Mouse (Mus musculus): ENCODE data around the gene Entpd5. TPM values are rescaled to one million over a fixed set of nuclear protein-coding genes. Genes with fewer than 3 reads are reported as not detected.

Gene Entpd5
- polyA plus RNA-seq, 1 experiment from 2014 or later: 11.9 TPM

GRCm38 (mm10) chr12:84404541-84404940, 4.3 kb downstream of the Entpd5 start:
- DNase-seq (ENCODE audit: low spot score): no peak
- H3K4me1 ChIP-seq (replicated peaks; ENCODE audit: control insufficient read depth, insufficient read depth, low read length): 0 out of 2 replicates have a peak, but pooled peaks cover 4% of the 10 kb centered on the region
- WGBS: 68% methylated on average over 6 of the region's 6 CpGs
- H3K27ac ChIP-seq (ENCODE audit: low read depth, low read length): no peak overlapping the region
- H3K9ac ChIP-seq (ENCODE audit: low read length): no peak overlapping the region
- no peaks in the 10 kb centered on the region for H3K27me3 ChIP-seq (ENCODE audit: control insufficient read depth, insufficient read depth, low read length)
- H3K9me3 ChIP-seq (ENCODE audit: control insufficient read depth, low read length): no peaks in the 10 kb centered on the region; the same call in 1 of the 2 replicates
- H3K4me3 ChIP-seq (ENCODE audit: low read depth, low read length): no peak overlapping the region
- H3K4me2 ChIP-seq (ENCODE audit: low read depth, low read length, severe bottlenecking): no peak overlapping the region
- no peaks in the 10 kb centered on the region for H3K36me3 ChIP-seq (ENCODE audit: control insufficient read depth, insufficient read depth, low read length)
- no peak for ATAC-seq (replicated peaks; ENCODE audit: low FRiP score)

DNA sequence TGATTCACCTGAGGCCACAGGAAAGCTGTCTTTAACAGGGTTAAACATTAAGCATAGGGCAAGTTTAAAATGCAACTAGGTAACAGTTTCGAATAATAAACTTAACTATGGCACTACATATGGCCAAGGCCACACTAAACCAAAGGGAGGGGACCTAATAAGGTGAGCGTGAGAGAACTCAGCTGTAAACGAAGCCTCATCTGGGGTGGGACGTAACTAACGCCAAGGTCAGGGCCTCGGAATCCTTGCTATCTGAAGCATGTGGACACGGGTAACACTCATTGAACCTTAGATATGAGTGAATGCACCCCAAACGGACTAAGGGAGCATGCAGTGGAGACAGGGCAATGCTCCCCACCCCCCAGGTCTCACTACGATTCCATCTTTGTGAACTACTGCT, 5.9 kb downstream of the Entpd5 start:
- no peak overlapping the region for H3K27ac ChIP-seq (ENCODE audit: low read depth, low read length)
- H3K4me2 ChIP-seq (ENCODE audit: low read depth, low read length, severe bottlenecking): no peak overlapping the region
- H3K9me3 ChIP-seq (ENCODE audit: control insufficient read depth, low read length): no peaks in the 10 kb centered on the region; the same call in 1 of the 2 replicates
- H3K27me3 ChIP-seq (ENCODE audit: control insufficient read depth, insufficient read depth, low read length): no peaks in the 10 kb centered on the region
- H3K9ac ChIP-seq (ENCODE audit: low read length): no peak overlapping the region
- no peak overlapping the region for H3K4me3 ChIP-seq (ENCODE audit: low read depth, low read length)
- H3K4me1 ChIP-seq (replicated peaks; ENCODE audit: control insufficient read depth, insufficient read depth, low read length): 0 out of 2 replicates have a peak, but pooled peaks cover 2% of the 10 kb centered on the region
- WGBS: 80% methylated on average over 9 of the region's 9 CpGs
- ATAC-seq (replicated peaks; ENCODE audit: low FRiP score) (no peak), DNase-seq (ENCODE audit: low spot score) (no peak)
- H3K36me3 ChIP-seq (ENCODE audit: control insufficient read depth, insufficient read depth, low read length): no peaks in the 10 kb centered on the region

DNA sequence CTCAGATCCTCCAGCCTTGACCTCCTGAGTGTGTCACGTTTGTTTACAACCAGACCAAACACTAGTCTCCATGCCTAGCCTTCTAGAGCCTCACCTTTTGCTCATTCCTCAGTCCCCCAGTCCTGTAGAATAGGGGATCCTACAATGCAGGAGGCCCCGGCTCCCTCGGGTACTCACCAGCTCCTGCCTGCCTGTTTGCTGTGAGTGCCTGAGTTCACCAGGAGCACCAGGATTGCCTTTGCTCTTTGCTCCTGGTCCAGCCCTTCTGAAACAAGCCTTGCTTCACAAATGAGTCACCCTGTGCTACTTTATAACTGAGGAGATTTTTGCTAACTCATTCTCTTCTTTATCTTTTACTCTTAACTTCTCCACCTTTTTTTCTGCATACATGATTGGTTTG, 8.2 kb downstream of the Entpd5 start:
- Histone ChIP-seq H3K27me3 (ENCODE audit: control insufficient read depth, insufficient read depth, low read length) (no peaks in the 10 kb centered on the region), H3K4me3 (ENCODE audit: low read depth, low read length) (no peak overlapping the region), H3K9me3 (ENCODE audit: control insufficient read depth, low read length) (no peaks in the 10 kb centered on the region), H3K36me3 (ENCODE audit: control insufficient read depth, insufficient read depth, low read length) (no peaks in the 10 kb centered on the region), H3K4me1 (replicated peaks; ENCODE audit: control insufficient read depth, insufficient read depth, low read length) (no peaks in the 10 kb centered on the region), H3K27ac (ENCODE audit: low read depth, low read length) (no peak overlapping the region), H3K4me2 (ENCODE audit: low read depth, low read length, severe bottlenecking) (no peak overlapping the region), H3K9ac (ENCODE audit: low read length) (no peak overlapping the region)
- DNase-seq (ENCODE audit: low spot score) (no peak), ATAC-seq (replicated peaks; ENCODE audit: low FRiP score) (no peak)
- WGBS: 69% methylated on average over 3 of the region's 3 CpGs

- Histone ChIP-seq H3K36me3 (ENCODE audit: control insufficient read depth, insufficient read depth, low read length) (no peaks in the 10 kb centered on the region), H3K27me3 (ENCODE audit: control insufficient read depth, insufficient read depth, low read length) (no peaks in the 10 kb centered on the region), H3K4me3 (ENCODE audit: low read depth, low read length) (no peak overlapping the region), H3K9ac (ENCODE audit: low read length) (no peak overlapping the region), H3K9me3 (ENCODE audit: control insufficient read depth, low read length) (no peaks in the 10 kb centered on the region), H3K4me1 (replicated peaks; ENCODE audit: control insufficient read depth, insufficient read depth, low read length) (no peaks in the 10 kb centered on the region), H3K4me2 (ENCODE audit: low read depth, low read length, severe bottlenecking) (no peak overlapping the region), H3K27ac (ENCODE audit: low read depth, low read length) (no peak overlapping the region)
- ATAC-seq (replicated peaks; ENCODE audit: low FRiP score) (no peak), DNase-seq (ENCODE audit: low spot score) (no peak)
- WGBS: 87% methylated on average over 3 of the region's 3 CpGs
Measured at GRCm38 (mm10) chr12:84400068-84400467, 8.8 kb downstream of the Entpd5 start.

- no peaks in the 10 kb centered on the region for H3K9me3 ChIP-seq (ENCODE audit: control insufficient read depth, low read length)
- 80% methylated on average over 9 of the region's 9 CpGs for WGBS
- H3K4me3 ChIP-seq (ENCODE audit: low read depth, low read length): no peak overlapping the region
- no peak overlapping the region for H3K4me2 ChIP-seq (ENCODE audit: low read depth, low read length, severe bottlenecking)
- H3K27ac ChIP-seq (ENCODE audit: low read depth, low read length): no peak overlapping the region
- no peaks in the 10 kb centered on the region for H3K36me3 ChIP-seq (ENCODE audit: control insufficient read depth, insufficient read depth, low read length)
- ATAC-seq (replicated peaks; ENCODE audit: low FRiP score): no peak
- H3K27me3 ChIP-seq (ENCODE audit: control insufficient read depth, insufficient read depth, low read length): no peaks in the 10 kb centered on the region
- H3K9ac ChIP-seq (ENCODE audit: low read length): no peak overlapping the region
- no peaks in the 10 kb centered on the region for H3K4me1 ChIP-seq (replicated peaks; ENCODE audit: control insufficient read depth, insufficient read depth, low read length)
- DNase-seq (ENCODE audit: low spot score): no peak
Measured at GRCm38 (mm10) chr12:84399663-84400062, 9.2 kb downstream of the Entpd5 start.

DNA sequence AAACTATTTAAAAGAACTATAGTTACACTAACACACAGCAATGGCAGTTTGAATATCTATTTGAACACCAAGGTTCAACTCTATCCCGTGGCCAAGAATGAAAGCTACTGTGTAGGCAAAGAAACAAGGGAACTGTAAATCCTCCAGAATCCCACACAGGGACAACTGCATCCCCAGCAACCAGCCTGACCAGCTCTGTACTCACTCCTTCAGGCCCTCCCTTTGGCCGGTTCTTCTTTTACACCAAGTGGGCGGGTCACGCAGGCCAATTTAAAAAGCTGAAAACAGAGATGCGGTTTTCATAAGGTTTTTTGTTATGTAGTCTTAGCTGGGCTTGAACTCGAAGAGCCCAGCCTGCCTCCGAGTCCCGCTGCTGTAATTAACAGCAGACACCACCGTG, 9.7 kb downstream of the Entpd5 start:
- no peak overlapping the region for H3K4me2 ChIP-seq (ENCODE audit: low read depth, low read length, severe bottlenecking)
- H3K27ac ChIP-seq (ENCODE audit: low read depth, low read length): no peak overlapping the region
- H3K27me3 ChIP-seq (ENCODE audit: control insufficient read depth, insufficient read depth, low read length): no peaks in the 10 kb centered on the region
- no peaks in the 10 kb centered on the region for H3K9me3 ChIP-seq (ENCODE audit: control insufficient read depth, low read length)
- DNase-seq (ENCODE audit: low spot score) (no peak), ATAC-seq (replicated peaks; ENCODE audit: low FRiP score) (no peak)
- 84% methylated on average over 9 of the region's 9 CpGs for WGBS
- H3K4me3 ChIP-seq (ENCODE audit: low read depth, low read length): no peak overlapping the region
- no peaks in the 10 kb centered on the region for H3K36me3 ChIP-seq (ENCODE audit: control insufficient read depth, insufficient read depth, low read length)
- H3K9ac ChIP-seq (ENCODE audit: low read length): no peak overlapping the region
- H3K4me1 ChIP-seq (replicated peaks; ENCODE audit: control insufficient read depth, insufficient read depth, low read length): no peaks in the 10 kb centered on the region

GRCm38 (mm10) chr12:84398629-84399028, 10.2 kb downstream of the Entpd5 start:
- no peak overlapping the region for H3K4me2 ChIP-seq (ENCODE audit: low read depth, low read length, severe bottlenecking)
- H3K36me3 ChIP-seq (ENCODE audit: control insufficient read depth, insufficient read depth, low read length): no peaks in the 10 kb centered on the region
- no peaks in the 10 kb centered on the region for H3K9me3 ChIP-seq (ENCODE audit: control insufficient read depth, low read length)
- ATAC-seq (replicated peaks; ENCODE audit: low FRiP score) (no peak), DNase-seq (ENCODE audit: low spot score) (no peak)
- no peak overlapping the region for H3K4me3 ChIP-seq (ENCODE audit: low read depth, low read length)
- no peak overlapping the region for H3K9ac ChIP-seq (ENCODE audit: low read length)
- no peaks in the 10 kb centered on the region for H3K27me3 ChIP-seq (ENCODE audit: control insufficient read depth, insufficient read depth, low read length)
- WGBS: 88% methylated on average over 5 of the region's 5 CpGs
- H3K4me1 ChIP-seq (replicated peaks; ENCODE audit: control insufficient read depth, insufficient read depth, low read length): no peaks in the 10 kb centered on the region
- no peak overlapping the region for H3K27ac ChIP-seq (ENCODE audit: low read depth, low read length)

GRCm38 (mm10) chr12:84397685-84398084, 11.1 kb downstream of the Entpd5 start:
- DNase-seq (ENCODE audit: low spot score) (no peak), ATAC-seq (replicated peaks; ENCODE audit: low FRiP score) (no peak)
- no peak overlapping the region for H3K4me3 ChIP-seq (ENCODE audit: low read depth, low read length)
- H3K27ac ChIP-seq (ENCODE audit: low read depth, low read length): no peak overlapping the region
- no peaks in the 10 kb centered on the region for H3K36me3 ChIP-seq (ENCODE audit: control insufficient read depth, insufficient read depth, low read length)
- no peak overlapping the region for H3K4me2 ChIP-seq (ENCODE audit: low read depth, low read length, severe bottlenecking)
- no peaks in the 10 kb centered on the region for H3K27me3 ChIP-seq (ENCODE audit: control insufficient read depth, insufficient read depth, low read length)
- H3K9ac ChIP-seq (ENCODE audit: low read length): no peak overlapping the region
- H3K4me1 ChIP-seq (replicated peaks; ENCODE audit: control insufficient read depth, insufficient read depth, low read length): no peaks in the 10 kb centered on the region
- no peaks in the 10 kb centered on the region for H3K9me3 ChIP-seq (ENCODE audit: control insufficient read depth, low read length)

GRCm38 (mm10) chr12:84396947-84397679, 11.7 kb downstream of the Entpd5 start:
- H3K4me3 ChIP-seq (ENCODE audit: low read depth, low read length): no peak overlapping the region
- H3K4me1 ChIP-seq (replicated peaks; ENCODE audit: control insufficient read depth, insufficient read depth, low read length): no peaks in the 10 kb centered on the region
- no peak overlapping the region for H3K4me2 ChIP-seq (ENCODE audit: low read depth, low read length, severe bottlenecking)
- WGBS: 92% methylated on average over 14 of the region's 14 CpGs
- H3K36me3 ChIP-seq (ENCODE audit: control insufficient read depth, insufficient read depth, low read length): no peaks in the 10 kb centered on the region
- no peak overlapping the region for H3K9ac ChIP-seq (ENCODE audit: low read length)
- no peak for ATAC-seq (replicated peaks; ENCODE audit: low FRiP score)
- H3K27ac ChIP-seq (ENCODE audit: low read depth, low read length): no peak overlapping the region
- no peaks in the 10 kb centered on the region for H3K27me3 ChIP-seq (ENCODE audit: control insufficient read depth, insufficient read depth, low read length)
- no peaks in the 10 kb centered on the region for H3K9me3 ChIP-seq (ENCODE audit: control insufficient read depth, low read length)
- no peak for DNase-seq (ENCODE audit: low spot score)
